Mouse (Mus musculus): ENCODE results near the gene Grifin. TPM values are rescaled to one million over a fixed set of nuclear protein-coding genes. Genes with fewer than 3 reads are reported as not detected.

Gene Grifin
- polyA plus RNA-seq, 1 experiment from 2014 or later: not detected

- DNase-seq (ENCODE audit: extremely low spot score, low spot score): peak; percentile 58
- H3K9me3 ChIP-seq: no peaks in the 10 kb centered on the region
- WGBS: 0% methylated on average over 5 of the region's 5 CpGs
- H3K36me3 ChIP-seq (replicated peaks): no peaks in the 10 kb centered on the region
- no peaks in the 10 kb centered on the region for H3K27me3 ChIP-seq (ENCODE audit: poor library complexity, severe bottlenecking)
- peak overlapping the region; percentile 94 for H3K27ac ChIP-seq
- peak overlapping the region; percentile 29; the same call in 1 of the 2 replicates for H3K4me3 ChIP-seq
- peaks cover 80% of the 10 kb centered on the region for H3K4me1 ChIP-seq
These were observed 16.7 kb upstream of the Grifin start for GRCm38 (mm10) chr5:140581569-140581968.

GRCm38 (mm10) chr5:140579771-140580170 lies 14.9 kb upstream of the Grifin start:
- DNase-seq (ENCODE audit: extremely low spot score, low spot score): peak; percentile 80
- H3K36me3 ChIP-seq (replicated peaks): no peaks in the 10 kb centered on the region
- H3K9me3 ChIP-seq: no peaks in the 10 kb centered on the region; the same call in 1 of the 2 replicates
- WGBS: 1% methylated on average over 6 of the region's 6 CpGs
- peak overlapping the region; percentile 24 for H3K4me3 ChIP-seq
- peak overlapping the region; percentile 94 for H3K27ac ChIP-seq
- peaks cover 78% of the 10 kb centered on the region for H3K4me1 ChIP-seq
- H3K27me3 ChIP-seq (ENCODE audit: poor library complexity, severe bottlenecking): no peaks in the 10 kb centered on the region

GRCm38 (mm10) chr5:140579221-140579620 lies 14.3 kb upstream of the Grifin start:
- Histone ChIP-seq H3K4me1 (peaks cover 73% of the 10 kb centered on the region), H3K4me3 (peak overlapping the region; percentile 24)
- DNase-seq (ENCODE audit: extremely low spot score, low spot score): no peak

DNA sequence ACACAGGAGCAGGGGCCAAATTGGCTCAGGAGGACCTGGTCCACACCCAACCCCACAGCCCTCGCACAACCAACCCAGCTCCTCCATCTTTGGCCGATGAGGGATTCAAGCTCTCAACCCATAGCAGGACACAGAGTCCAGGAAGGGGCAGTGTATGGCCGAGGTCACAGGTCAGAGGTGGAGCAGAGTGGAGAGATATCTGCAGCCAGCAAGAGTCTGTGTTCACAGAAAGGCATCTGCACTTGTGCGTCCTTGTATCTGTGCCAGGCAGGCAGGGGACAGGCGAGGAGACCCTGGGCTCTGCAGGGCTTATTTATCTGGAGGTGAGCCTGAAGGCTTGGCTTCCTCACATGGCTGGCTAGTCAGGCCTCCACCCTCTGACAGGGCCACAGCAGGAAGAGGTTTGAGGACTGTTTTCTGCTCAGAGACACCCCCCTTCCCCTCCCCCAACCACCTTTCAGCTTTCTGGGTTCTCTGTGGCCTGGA lies 10.6 kb upstream of the Grifin start:
- WGBS: 69% methylated on average over 5 of the region's 5 CpGs

More at GRCm38 (mm10) chr5:140579221-140579620, 14.3 kb upstream of the Grifin start:
- Histone ChIP-seq H3K27me3 (ENCODE audit: poor library complexity, severe bottlenecking) (no peaks in the 10 kb centered on the region), H3K9me3 (no peaks in the 10 kb centered on the region; the same call in 1 of the 2 replicates), H3K36me3 (replicated peaks) (no peaks in the 10 kb centered on the region), H3K27ac (peak overlapping the region; percentile 94)
- 25% methylated on average over 9 of the region's 9 CpGs for WGBS

DNA sequence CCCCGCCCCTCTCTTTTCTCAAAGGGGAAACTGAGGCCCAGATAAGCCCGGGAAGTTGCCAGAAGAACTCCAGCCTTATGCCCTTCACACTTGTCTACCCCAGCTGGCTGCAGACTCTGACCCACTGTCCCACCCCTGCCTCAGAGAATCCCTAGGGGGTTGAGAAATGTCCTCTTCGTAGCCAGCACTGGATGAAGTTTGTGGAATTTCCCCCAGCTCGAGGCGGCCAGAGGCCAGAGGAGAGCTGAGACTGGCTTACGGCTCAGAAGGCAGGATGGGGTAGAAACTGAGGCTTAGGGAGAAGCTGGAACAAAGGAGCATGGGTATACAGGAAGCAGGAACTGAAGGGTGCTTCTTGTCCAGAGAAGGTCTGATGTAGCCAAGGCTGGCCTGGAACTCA lies 7.7 kb upstream of the Grifin start:
- Histone ChIP-seq H3K27ac (peak overlapping the region; percentile 58; the same call in 1 of the 2 replicates), H3K4me1 (peaks cover 32% of the 10 kb centered on the region), H3K27me3 (ENCODE audit: poor library complexity, severe bottlenecking) (no peaks in the 10 kb centered on the region), H3K9me3 (no peaks in the 10 kb centered on the region; the same call in 1 of the 2 replicates), H3K36me3 (replicated peaks) (no peaks in the 10 kb centered on the region), H3K4me3 (no peak overlapping the region)
- DNase-seq (ENCODE audit: extremely low spot score, low spot score): no peak
- WGBS: 81% methylated on average over 6 of the region's 6 CpGs

More for the DNA sequence above, 10.6 kb upstream of the Grifin start:
- Histone ChIP-seq H3K27me3 (ENCODE audit: poor library complexity, severe bottlenecking) (no peaks in the 10 kb centered on the region), H3K27ac (peak overlapping the region; percentile 59), H3K9me3 (no peaks in the 10 kb centered on the region; the same call in 1 of the 2 replicates), H3K4me1 (peaks cover 41% of the 10 kb centered on the region), H3K4me3 (no peak overlapping the region), H3K36me3 (replicated peaks) (no peaks in the 10 kb centered on the region)
- DNase-seq (ENCODE audit: extremely low spot score, low spot score): no peak

GRCm38 (mm10) chr5:140571673-140572072 lies 6.8 kb upstream of the Grifin start:
- Histone ChIP-seq H3K27ac (peak overlapping the region; percentile 72), H3K4me3 (no peak overlapping the region), H3K9me3 (no peaks in the 10 kb centered on the region; the same call in 1 of the 2 replicates), H3K4me1 (peaks cover 41% of the 10 kb centered on the region), H3K27me3 (ENCODE audit: poor library complexity, severe bottlenecking) (no peaks in the 10 kb centered on the region), H3K36me3 (replicated peaks) (no peaks in the 10 kb centered on the region)
- WGBS: 64% methylated on average over 10 of the region's 10 CpGs
- no peak for DNase-seq (ENCODE audit: extremely low spot score, low spot score)

DNA sequence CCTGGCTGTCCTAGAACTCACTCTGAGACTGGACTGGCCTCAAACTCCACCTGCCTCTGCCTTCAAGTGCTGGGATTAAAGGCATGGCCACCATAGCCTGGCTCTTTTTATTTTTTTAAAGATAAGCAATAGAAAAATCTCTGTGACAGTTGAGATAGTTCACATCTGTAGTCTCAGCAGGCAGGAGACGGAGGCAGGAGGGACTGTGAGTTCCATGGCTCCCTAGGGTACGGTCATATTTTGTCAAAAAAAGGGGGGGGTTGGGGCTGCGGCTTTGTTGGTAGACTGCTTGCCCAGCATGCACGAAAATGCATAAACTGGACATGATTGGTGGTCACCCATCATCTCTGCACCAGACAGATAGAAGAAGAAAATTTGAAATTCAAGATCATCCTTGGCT lies 6.3 kb upstream of the Grifin start:
- no peak for DNase-seq (ENCODE audit: extremely low spot score, low spot score)
- Histone ChIP-seq H3K27me3 (ENCODE audit: poor library complexity, severe bottlenecking) (no peaks in the 10 kb centered on the region), H3K4me1 (peaks cover 46% of the 10 kb centered on the region), H3K4me3 (no peak overlapping the region), H3K36me3 (replicated peaks) (no peaks in the 10 kb centered on the region), H3K27ac (peak overlapping the region; percentile 22; the same call in 1 of the 2 replicates), H3K9me3 (no peaks in the 10 kb centered on the region; the same call in 1 of the 2 replicates)
- 87% methylated on average over 4 of the region's 4 CpGs for WGBS

- no peak for DNase-seq (ENCODE audit: extremely low spot score, low spot score)
- 90% methylated on average over 13 of the region's 13 CpGs for WGBS
- Histone ChIP-seq H3K27me3 (ENCODE audit: poor library complexity, severe bottlenecking) (no peaks in the 10 kb centered on the region), H3K36me3 (replicated peaks) (no peaks in the 10 kb centered on the region), H3K4me3 (no peak overlapping the region), H3K27ac (peak overlapping the region; percentile 22; the same call in 1 of the 2 replicates), H3K9me3 (no peaks in the 10 kb centered on the region), H3K4me1 (peaks cover 51% of the 10 kb centered on the region)
These were observed 5.5 kb upstream of the Grifin start for GRCm38 (mm10) chr5:140570223-140570870.

- Histone ChIP-seq H3K4me1 (peaks cover 58% of the 10 kb centered on the region), H3K27me3 (ENCODE audit: poor library complexity, severe bottlenecking) (no peaks in the 10 kb centered on the region), H3K36me3 (replicated peaks) (no peaks in the 10 kb centered on the region), H3K9me3 (no peaks in the 10 kb centered on the region), H3K27ac (peak overlapping the region; percentile 84), H3K4me3 (no peak overlapping the region)
- no peak for DNase-seq (ENCODE audit: extremely low spot score, low spot score)
- whole genome bisulfite sequencing: 91% methylated on average over 16 of the region's 16 CpGs
These were observed 4.2 kb upstream of the Grifin start for GRCm38 (mm10) chr5:140569032-140569595.

- WGBS: 61% methylated on average over 10 of the region's 10 CpGs
- no peak overlapping the region for H3K4me3 ChIP-seq
These were observed 3.6 kb upstream of the Grifin start for GRCm38 (mm10) chr5:140568321-140568970.

GRCm38 (mm10) chr5:140567751-140568150 lies 2.9 kb upstream of the Grifin start:
- H3K27ac ChIP-seq: peak overlapping the region; percentile 84
- H3K4me3 ChIP-seq: no peak overlapping the region
- no peaks in the 10 kb centered on the region for H3K27me3 ChIP-seq (ENCODE audit: poor library complexity, severe bottlenecking)
- H3K36me3 ChIP-seq (replicated peaks): no peaks in the 10 kb centered on the region
- peaks cover 70% of the 10 kb centered on the region for H3K4me1 ChIP-seq
- no peak for DNase-seq (ENCODE audit: extremely low spot score, low spot score)
- H3K9me3 ChIP-seq: no peaks in the 10 kb centered on the region
- WGBS: 90% methylated on average over 5 of the region's 5 CpGs

More at GRCm38 (mm10) chr5:140568321-140568970, 3.6 kb upstream of the Grifin start:
- Histone ChIP-seq H3K9me3 (no peaks in the 10 kb centered on the region), H3K27ac (peak overlapping the region; percentile 84), H3K36me3 (replicated peaks) (no peaks in the 10 kb centered on the region), H3K4me1 (peaks cover 63% of the 10 kb centered on the region), H3K27me3 (ENCODE audit: poor library complexity, severe bottlenecking) (no peaks in the 10 kb centered on the region)
- DNase-seq (ENCODE audit: extremely low spot score, low spot score): peak; percentile 74

GRCm38 (mm10) chr5:140567321-140567720 lies 2.5 kb upstream of the Grifin start:
- no peak for DNase-seq (ENCODE audit: extremely low spot score, low spot score)
- Histone ChIP-seq H3K27me3 (ENCODE audit: poor library complexity, severe bottlenecking) (no peaks in the 10 kb centered on the region), H3K9me3 (no peaks in the 10 kb centered on the region), H3K36me3 (replicated peaks) (no peaks in the 10 kb centered on the region), H3K4me3 (no peak overlapping the region; the same call in 1 of the 2 replicates), H3K27ac (peak overlapping the region; percentile 84), H3K4me1 (peaks cover 70% of the 10 kb centered on the region)
- 60% methylated on average over 11 of the region's 11 CpGs for WGBS
